Mouse (Mus musculus): ENCODE results near the gene Gpr152. TPM values are rescaled to one million over a fixed set of nuclear protein-coding genes. Genes with fewer than 3 reads are reported as not detected.
A peak's percentile ranks its signal among the peaks of the same experiment; 100 is the strongest.

The Gpr152 gene
- polyA plus RNA-seq, 1 experiment from 2014 or later: not detected

DNA sequence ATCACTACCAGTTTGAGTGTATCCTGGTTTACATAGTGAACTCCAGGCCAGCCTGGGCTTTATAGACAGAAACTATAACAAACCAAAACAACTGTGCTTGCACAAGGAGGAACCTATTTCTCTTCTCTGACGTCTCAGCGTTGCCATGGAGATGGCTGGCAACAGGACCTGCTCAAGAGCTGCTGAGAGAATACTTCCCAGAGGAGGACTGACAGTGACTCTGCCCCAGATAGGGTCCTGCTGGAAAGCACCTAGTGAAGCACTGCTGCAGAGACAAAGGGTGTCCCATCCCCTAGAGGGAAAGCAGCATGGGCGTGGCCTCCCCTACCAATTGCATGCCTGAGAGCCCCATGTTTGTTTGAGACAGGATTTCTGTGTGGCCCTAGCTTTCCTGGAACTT, 42.3 kb downstream of the Gpr152 start:
- no peak overlapping the region for H3K9ac ChIP-seq (replicated peaks; ENCODE audit: low read length)
- H3K4me3 ChIP-seq (ENCODE audit: low read length): no peak overlapping the region
- no peak overlapping the region for H3K4me2 ChIP-seq (replicated peaks; ENCODE audit: low read depth, low read length)
- WGBS: 40% methylated on average over 3 of the region's 3 CpGs
- H3K9me3 ChIP-seq (ENCODE audit: low read length): no peaks in the 10 kb centered on the region
- no peaks in the 10 kb centered on the region for H3K27me3 ChIP-seq (ENCODE audit: insufficient read depth, low read length)
- H3K27ac ChIP-seq (ENCODE audit: low read length): no peak overlapping the region
- H3K4me1 ChIP-seq (ENCODE audit: insufficient read depth, low read length): peaks cover 22% of the 10 kb centered on the region
- H3K36me3 ChIP-seq (ENCODE audit: insufficient read depth, low read length): no peaks in the 10 kb centered on the region
- ATAC-seq (ENCODE audit: low FRiP score, low TSS enrichment): no peak

DNA sequence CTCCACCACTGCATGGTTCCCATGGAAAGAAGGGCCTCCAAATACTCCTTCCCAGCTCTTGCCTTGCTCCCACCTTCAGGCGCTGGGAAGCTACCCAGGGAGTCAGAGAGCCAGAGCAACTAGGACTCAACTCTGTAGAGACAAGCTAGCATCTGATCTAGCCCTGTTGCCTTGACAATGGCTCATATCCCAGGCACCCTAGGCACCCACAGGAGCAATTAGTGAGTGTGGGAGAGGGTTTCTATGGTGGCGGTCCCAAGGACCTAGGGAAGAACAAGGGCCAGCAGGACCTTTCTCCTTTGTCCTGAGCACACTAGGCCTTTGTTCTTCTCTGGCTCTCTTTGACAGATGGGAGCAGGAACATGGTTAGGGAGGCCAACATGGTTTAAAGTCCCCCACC, 44.1 kb downstream of the Gpr152 start:
- Histone ChIP-seq H3K36me3 (ENCODE audit: insufficient read depth, low read length) (no peaks in the 10 kb centered on the region), H3K4me1 (ENCODE audit: insufficient read depth, low read length) (peaks cover 22% of the 10 kb centered on the region), H3K4me2 (replicated peaks; ENCODE audit: low read depth, low read length) (no peak overlapping the region), H3K27ac (ENCODE audit: low read length) (no peak overlapping the region), H3K4me3 (ENCODE audit: low read length) (no peak overlapping the region), H3K27me3 (ENCODE audit: insufficient read depth, low read length) (no peaks in the 10 kb centered on the region), H3K9me3 (ENCODE audit: low read length) (no peaks in the 10 kb centered on the region), H3K9ac (replicated peaks; ENCODE audit: low read length) (no peak overlapping the region)
- no peak for ATAC-seq (ENCODE audit: low FRiP score, low TSS enrichment)
- 93% methylated on average over 2 of the region's 2 CpGs for WGBS

DNA sequence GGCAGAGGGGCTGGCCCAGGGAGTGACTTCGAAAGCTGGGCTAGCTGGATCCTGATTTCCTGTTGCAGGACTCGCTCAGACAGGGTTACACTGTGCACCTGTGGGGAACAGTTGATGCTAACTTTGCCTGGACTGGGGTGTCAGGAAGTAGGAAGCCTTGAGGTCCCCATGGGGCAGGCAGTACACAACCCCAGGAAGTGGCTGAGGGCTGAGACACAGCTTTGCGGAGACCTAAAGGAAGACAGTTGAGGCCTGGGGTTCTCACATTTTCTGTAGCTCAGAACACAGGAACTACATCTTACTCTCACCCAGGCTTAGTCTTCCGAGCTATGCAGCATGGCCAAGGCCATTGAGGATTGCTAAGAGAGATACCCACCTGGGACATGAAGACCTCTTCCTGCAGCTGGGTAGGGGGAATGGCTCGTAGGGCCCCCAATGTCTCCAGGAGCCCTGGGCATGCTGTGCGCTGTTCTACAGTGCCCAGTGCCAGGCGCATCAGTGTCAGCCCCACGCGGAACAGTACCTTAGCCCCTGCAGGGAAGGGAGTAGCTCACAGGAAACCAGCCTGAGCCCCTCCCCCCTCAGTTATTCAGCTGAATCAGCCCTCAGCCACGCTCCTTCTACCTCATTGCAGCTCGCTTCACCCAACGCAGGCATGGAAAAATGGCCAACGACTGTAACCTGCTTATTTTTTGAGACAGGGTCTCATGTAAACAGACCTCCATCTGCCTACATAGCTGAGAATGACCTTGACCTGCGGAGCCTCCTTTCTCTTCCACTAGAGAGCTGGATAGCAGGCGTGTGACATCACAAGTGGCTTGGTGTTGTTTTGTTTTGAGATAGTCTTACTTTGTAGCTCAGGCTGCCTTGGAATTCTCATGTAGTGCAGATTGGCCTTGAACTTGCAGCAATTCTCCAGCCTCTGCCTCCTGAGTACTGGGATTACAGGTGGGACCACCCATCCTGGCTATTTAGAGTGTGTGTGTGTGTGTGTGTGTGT, 45.7 kb downstream of the Gpr152 start:
- no peaks in the 10 kb centered on the region for H3K27me3 ChIP-seq (ENCODE audit: insufficient read depth, low read length)
- 0 out of 2 replicates have a peak overlapping the region, but pooled peaks have one; percentile 16 for H3K4me2 ChIP-seq (replicated peaks; ENCODE audit: low read depth, low read length)
- H3K27ac ChIP-seq (ENCODE audit: low read length): peak overlapping the region; percentile 55
- no peak overlapping the region for H3K4me3 ChIP-seq (ENCODE audit: low read length)
- peaks cover 22% of the 10 kb centered on the region for H3K4me1 ChIP-seq (ENCODE audit: insufficient read depth, low read length)
- H3K36me3 ChIP-seq (ENCODE audit: insufficient read depth, low read length): no peaks in the 10 kb centered on the region
- WGBS: 47% methylated on average over 15 of the region's 15 CpGs
- no peaks in the 10 kb centered on the region for H3K9me3 ChIP-seq (ENCODE audit: low read length)
- peak overlapping the region; percentile 23; the same call in 1 of the 2 replicates for H3K9ac ChIP-seq (replicated peaks; ENCODE audit: low read length)
- ATAC-seq (ENCODE audit: low FRiP score, low TSS enrichment): peak; percentile 39

DNA sequence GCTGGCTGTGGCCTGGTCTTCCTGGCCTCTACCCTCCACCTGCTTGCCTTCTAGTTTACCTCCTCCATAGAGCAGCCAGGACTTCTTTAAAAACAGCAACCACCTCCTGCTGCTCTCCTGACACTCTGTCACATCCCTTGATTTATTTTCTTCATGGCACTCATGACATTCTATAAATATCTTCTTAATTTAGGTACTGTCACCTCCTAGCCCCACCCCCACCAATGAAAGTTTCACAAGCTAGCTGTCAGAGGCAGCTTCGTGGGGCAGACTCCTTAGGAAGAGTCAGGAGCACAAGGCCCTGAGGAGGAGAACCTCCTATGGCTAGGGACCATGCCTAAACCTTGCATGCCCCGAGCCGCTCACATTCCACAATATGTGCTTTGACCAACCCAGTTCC, 47.7 kb downstream of the Gpr152 start:
- no peaks in the 10 kb centered on the region for H3K9me3 ChIP-seq (ENCODE audit: low read length)
- WGBS: 53% methylated on average over 3 of the region's 3 CpGs
- no peaks in the 10 kb centered on the region for H3K36me3 ChIP-seq (ENCODE audit: insufficient read depth, low read length)
- no peak overlapping the region for H3K9ac ChIP-seq (replicated peaks; ENCODE audit: low read length)
- no peak overlapping the region for H3K4me3 ChIP-seq (ENCODE audit: low read length)
- no peaks in the 10 kb centered on the region for H3K27me3 ChIP-seq (ENCODE audit: insufficient read depth, low read length)
- H3K27ac ChIP-seq (ENCODE audit: low read length): no peak overlapping the region
- no peak overlapping the region for H3K4me2 ChIP-seq (replicated peaks; ENCODE audit: low read depth, low read length)
- no peak for ATAC-seq (ENCODE audit: low FRiP score, low TSS enrichment)
- H3K4me1 ChIP-seq (ENCODE audit: insufficient read depth, low read length): peaks cover 27% of the 10 kb centered on the region

DNA sequence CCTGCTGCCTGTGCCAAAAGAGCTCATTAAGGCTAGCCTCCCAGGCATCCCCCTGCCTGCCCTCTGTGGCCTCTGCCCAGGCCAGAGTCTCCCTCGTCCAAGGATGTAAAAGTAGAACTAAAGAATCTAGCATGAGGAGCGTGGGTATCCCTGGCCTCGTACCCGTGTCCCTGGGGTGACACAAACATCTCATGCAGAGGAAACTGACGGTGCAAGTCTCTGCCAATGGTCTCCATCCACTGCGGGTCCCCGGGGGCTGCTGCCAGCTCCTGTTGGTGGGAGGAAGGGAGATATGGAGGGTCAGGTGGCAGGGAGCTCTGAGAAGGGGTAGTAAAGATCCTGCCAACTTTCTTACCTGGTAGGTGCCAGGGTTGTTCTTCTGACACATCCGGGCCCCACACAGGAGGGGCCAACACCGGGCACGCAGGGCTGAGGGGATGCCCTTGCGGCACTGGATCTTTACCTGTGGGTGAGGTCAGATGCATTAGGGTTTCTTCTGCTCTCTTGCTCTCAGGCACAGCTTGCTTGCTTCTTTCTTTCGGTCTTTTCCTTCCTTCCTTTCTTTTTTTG, 49.5 kb downstream of the Gpr152 start:
- no peak overlapping the region for H3K4me2 ChIP-seq (replicated peaks; ENCODE audit: low read depth, low read length)
- peaks cover 8% of the 10 kb centered on the region; the same call in 1 of the 2 replicates for H3K36me3 ChIP-seq (ENCODE audit: insufficient read depth, low read length)
- H3K4me1 ChIP-seq (ENCODE audit: insufficient read depth, low read length): peaks cover 35% of the 10 kb centered on the region
- H3K9ac ChIP-seq (replicated peaks; ENCODE audit: low read length): no peak overlapping the region
- no peaks in the 10 kb centered on the region for H3K27me3 ChIP-seq (ENCODE audit: insufficient read depth, low read length)
- H3K4me3 ChIP-seq (ENCODE audit: low read length): no peak overlapping the region
- H3K27ac ChIP-seq (ENCODE audit: low read length): no peak overlapping the region
- WGBS: 88% methylated on average over 12 of the region's 12 CpGs
- no peak for ATAC-seq (ENCODE audit: low FRiP score, low TSS enrichment)
- no peaks in the 10 kb centered on the region for H3K9me3 ChIP-seq (ENCODE audit: low read length)

DNA sequence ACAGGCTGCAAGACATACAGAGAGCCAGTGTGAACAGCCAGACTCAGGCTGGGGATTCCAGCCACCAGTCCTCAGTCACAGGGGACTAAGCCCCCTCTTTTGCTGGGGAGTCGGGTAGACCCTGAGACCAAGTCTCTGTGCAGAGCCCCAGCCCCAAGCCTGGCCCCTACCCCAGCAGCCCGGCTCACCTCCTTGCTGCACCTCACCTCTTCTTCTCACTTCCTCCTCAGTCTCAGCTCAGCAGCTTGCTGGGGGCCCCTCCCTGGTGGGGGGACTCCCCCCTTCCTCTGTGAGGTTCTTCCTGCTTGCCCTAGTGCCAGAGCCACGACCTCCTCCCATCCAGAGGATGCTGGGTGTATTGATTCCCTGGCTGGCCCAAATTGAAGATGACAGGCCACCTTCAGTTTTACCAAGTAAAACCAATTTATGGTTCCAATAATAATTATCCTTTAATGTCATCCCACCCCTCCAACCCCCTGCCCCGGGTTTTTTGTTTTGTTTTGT, 51.3 kb downstream of the Gpr152 start, which contains the start of gene Tbc1d10c:
Gene Tbc1d10c, minus strand, starts transcription at position 454 of the 504 bp plus-strand sequence.
- H3K9ac ChIP-seq (replicated peaks; ENCODE audit: low read length): peak within 1 kb of the TSS; percentile 96
- peak within 1 kb of the TSS; percentile 97 for H3K27ac ChIP-seq (ENCODE audit: low read length)
- WGBS: 34% methylated on average over 4 of the region's 4 CpGs
- no peak; the same call in 1 of the 2 replicates for ATAC-seq (ENCODE audit: low FRiP score, low TSS enrichment)
- no peaks in the 10 kb centered on the region for H3K9me3 ChIP-seq (ENCODE audit: low read length)
- H3K4me1 ChIP-seq (ENCODE audit: insufficient read depth, low read length): peaks cover 38% of the 10 kb centered on the region
- peak within 1 kb of the TSS; percentile 83 for H3K4me3 ChIP-seq (ENCODE audit: low read length)
- H3K36me3 ChIP-seq (ENCODE audit: insufficient read depth, low read length): peaks cover 25% of the 10 kb centered on the region
- no peaks in the 10 kb centered on the region for H3K27me3 ChIP-seq (ENCODE audit: insufficient read depth, low read length)
- H3K4me2 ChIP-seq (replicated peaks; ENCODE audit: low read depth, low read length): peak within 1 kb of the TSS; percentile 91

DNA sequence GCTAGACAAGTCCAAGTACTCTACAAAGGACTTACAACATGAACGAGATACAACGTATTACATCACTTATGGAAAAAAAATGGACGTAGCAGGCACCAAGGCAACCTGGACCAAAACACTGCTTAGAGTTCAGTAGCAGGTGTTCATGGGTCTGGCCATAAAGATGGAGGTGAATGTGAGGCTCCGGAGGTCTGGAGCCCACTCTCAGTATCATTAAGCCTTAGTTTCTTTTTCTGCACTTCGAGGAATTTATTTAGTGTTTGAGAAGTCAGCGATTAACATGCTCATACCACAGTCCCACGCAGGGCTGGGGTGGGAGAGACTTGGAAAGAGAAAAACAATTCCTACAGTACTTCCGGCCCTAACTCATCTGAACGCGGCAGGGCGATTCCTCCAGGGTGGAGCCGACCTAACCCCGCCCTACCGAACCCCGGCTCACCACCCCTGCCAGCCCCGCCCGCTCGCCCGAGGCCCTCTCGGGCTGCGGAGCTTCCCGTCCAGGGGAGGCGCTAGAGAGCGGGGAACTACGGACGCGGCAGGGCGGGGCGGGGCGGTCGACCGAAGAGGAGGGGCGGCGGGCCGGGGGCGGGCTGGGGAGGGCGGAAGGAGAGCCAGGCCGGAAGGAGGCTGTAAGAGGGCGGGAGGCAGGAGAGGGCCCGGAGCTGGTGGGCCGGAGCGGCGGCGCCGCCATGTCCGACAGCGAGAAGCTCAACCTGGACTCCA, 52.1 kb downstream of the Gpr152 start, which contains the start of gene Ppp1ca:
Gene Ppp1ca, plus strand, starts transcription at position 538 of the 723 bp plus-strand sequence.
- Histone ChIP-seq H3K4me1 (ENCODE audit: insufficient read depth, low read length) (peaks cover 47% of the 10 kb centered on the region), H3K27ac (ENCODE audit: low read length) (peak within 1 kb of the TSS; percentile 97), H3K36me3 (ENCODE audit: insufficient read depth, low read length) (peaks cover 33% of the 10 kb centered on the region), H3K4me2 (replicated peaks; ENCODE audit: low read depth, low read length) (peak within 1 kb of the TSS; percentile 91), H3K9ac (replicated peaks; ENCODE audit: low read length) (peak within 1 kb of the TSS; percentile 96), H3K9me3 (ENCODE audit: low read length) (no peaks in the 10 kb centered on the region), H3K27me3 (ENCODE audit: insufficient read depth, low read length) (no peaks in the 10 kb centered on the region), H3K4me3 (ENCODE audit: low read length) (peak within 1 kb of the TSS; percentile 83)
- WGBS: 3% methylated on average over 32 of the region's 47 CpGs
- ATAC-seq (ENCODE audit: low FRiP score, low TSS enrichment): peak; percentile 95

DNA sequence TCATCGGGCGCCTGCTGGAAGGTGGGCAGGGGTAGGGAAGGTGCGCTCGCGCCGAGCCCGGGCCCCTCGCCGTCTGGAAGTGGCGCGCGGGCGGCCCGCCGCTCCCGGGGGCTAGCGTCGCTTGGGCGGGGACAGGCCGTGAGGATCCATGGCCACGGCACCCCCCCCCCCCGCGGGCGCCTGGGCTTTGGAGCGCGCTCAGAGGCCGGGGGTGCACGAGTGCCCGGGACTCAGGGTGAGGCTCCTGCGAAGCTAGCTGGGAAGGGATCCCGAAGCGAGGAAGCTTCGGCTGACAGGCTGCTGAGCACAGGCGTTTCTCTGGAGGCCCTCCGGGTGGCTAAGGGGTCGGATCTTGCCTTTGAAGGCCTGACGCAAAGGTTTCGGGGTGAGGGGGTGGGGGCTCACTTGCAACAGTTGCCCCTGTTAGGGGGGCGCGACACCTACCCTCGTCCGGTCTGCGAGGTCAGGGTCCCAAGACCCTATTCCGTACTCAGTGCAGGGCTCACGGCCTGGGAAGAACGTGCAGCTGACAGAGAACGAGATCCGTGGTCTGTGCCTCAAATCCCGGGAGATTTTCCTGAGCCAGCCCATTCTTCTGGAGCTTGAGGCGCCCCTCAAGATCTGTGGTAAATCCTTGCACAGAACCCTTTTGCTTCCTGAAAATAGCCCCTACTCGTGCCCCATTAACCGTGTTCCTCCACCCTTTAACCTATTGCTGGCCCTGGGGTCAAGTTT, 52.8 kb downstream of the Gpr152 start:
- Histone ChIP-seq H3K4me1 (ENCODE audit: insufficient read depth, low read length) (peaks cover 54% of the 10 kb centered on the region), H3K4me2 (replicated peaks; ENCODE audit: low read depth, low read length) (peak overlapping the region; percentile 91), H3K9me3 (ENCODE audit: low read length) (no peaks in the 10 kb centered on the region), H3K9ac (replicated peaks; ENCODE audit: low read length) (peak overlapping the region; percentile 96), H3K27me3 (ENCODE audit: insufficient read depth, low read length) (no peaks in the 10 kb centered on the region), H3K36me3 (ENCODE audit: insufficient read depth, low read length) (peaks cover 40% of the 10 kb centered on the region), H3K4me3 (ENCODE audit: low read length) (peak overlapping the region; percentile 83), H3K27ac (ENCODE audit: low read length) (peak overlapping the region; percentile 97)
- 0 out of 2 replicates have a peak, but pooled peaks have one; percentile 1 for ATAC-seq (ENCODE audit: low FRiP score, low TSS enrichment)
- under 1% methylated on average over 51 of the region's 52 CpGs for WGBS

DNA sequence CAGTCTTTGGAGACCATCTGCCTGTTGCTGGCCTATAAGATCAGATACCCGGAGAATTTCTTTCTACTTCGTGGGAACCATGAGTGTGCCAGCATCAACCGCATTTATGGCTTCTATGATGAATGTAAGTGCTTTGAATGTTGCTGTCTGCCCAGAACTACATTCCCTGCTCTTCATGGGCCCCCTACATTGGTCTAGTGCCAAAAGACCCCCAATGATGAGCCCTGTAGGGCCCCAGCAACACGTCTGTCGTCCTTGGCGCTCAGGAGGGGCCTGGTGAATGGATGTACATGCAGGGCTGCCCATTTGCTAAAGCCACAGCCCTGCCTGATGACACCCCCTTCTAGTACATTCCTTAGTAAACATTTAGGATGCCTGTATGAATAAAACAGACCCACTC, 53.5 kb downstream of the Gpr152 start:
- Histone ChIP-seq H3K4me2 (replicated peaks; ENCODE audit: low read depth, low read length) (peak overlapping the region; percentile 91), H3K9me3 (ENCODE audit: low read length) (no peaks in the 10 kb centered on the region), H3K36me3 (ENCODE audit: insufficient read depth, low read length) (peaks cover 43% of the 10 kb centered on the region), H3K9ac (replicated peaks; ENCODE audit: low read length) (peak overlapping the region; percentile 96), H3K4me3 (ENCODE audit: low read length) (peak overlapping the region; percentile 83), H3K27ac (ENCODE audit: low read length) (no peak overlapping the region; the same call in 1 of the 2 replicates), H3K4me1 (ENCODE audit: insufficient read depth, low read length) (peaks cover 56% of the 10 kb centered on the region), H3K27me3 (ENCODE audit: insufficient read depth, low read length) (no peaks in the 10 kb centered on the region)
- 51% methylated on average over 6 of the region's 6 CpGs for WGBS
- no peak for ATAC-seq (ENCODE audit: low FRiP score, low TSS enrichment)
